Comparison of ENCODE assay signal across 9 mouse cellular contexts in genomic region chr11:34228758-34229364, GRCm38 (mm10). TPM values are rescaled to one million over a fixed set of nuclear protein-coding genes. Genes with fewer than 3 reads are reported as not detected.
A peak's percentile ranks its signal among the peaks of the same experiment; 100 is the strongest.
DNase-seq lines count a peak whose midpoint lies in the region; ATAC-seq lines count a peak whose summit lies in the region.
"Had no signal": no experiment of that assay in that cellular context is flagged by ENCODE, and none has a peak within 500 bp of the region (broad histone marks: within the 10 kb centered on the region; RNA-seq: fewer than 3 reads in every experiment).

No protein-coding gene starts in this region.

- DNase-seq in CD8-positive naive resting alpha-beta T cell, adult 2 months (ENCODE audit: low read depth in 2 of 2, low spot score in 2 of 2) = peak; percentile 32 to 44
- DNase-seq in adrenal gland, postnatal 14 days = peak; percentile 74
- DNase-seq in embryo, embryonic 9.5 days (ENCODE audit: extremely low spot score) = peak; percentile 78
- DNase-seq in heart, postnatal 4 days = peak; percentile 75
- DNase-seq in layer of hippocampus, adult 8-10 months (ENCODE audit: low spot score in 2 of 2) = peak; percentile 29 to 81
- peak; percentile 79 for DNase-seq in retina, postnatal 1 day
- DNase-seq in urinary bladder, postnatal 14 days (ENCODE audit: low spot score) = peak; percentile 48

- no peak overlapping the region for H3K4me3 ChIP-seq in lung, embryonic 15.5 days

- H3K9ac ChIP-seq in lung, embryonic 15.5 days = no peak overlapping the region

- no peaks in the 10 kb centered on the region for H3K27me3 ChIP-seq in lung, embryonic 15.5 days

- no peak overlapping the region for H3K27ac ChIP-seq in lung, embryonic 15.5 days

- no peaks in the 10 kb centered on the region for H3K36me3 ChIP-seq in lung, embryonic 15.5 days

- H3K4me2 ChIP-seq in lung, embryonic 15.5 days = no peak overlapping the region

- WGBS in lung, embryonic 15.5 days = 40% methylated on average over 6 of the region's 6 CpGs

- peak; percentile 44; the same call in 1 of the 2 replicates for ATAC-seq in lung, embryonic 15.5 days (ENCODE audit: borderline replicate concordance, extremely low read depth, low FRiP score, low TSS enrichment)

- no peaks in the 10 kb centered on the region for H3K4me1 ChIP-seq in lung, embryonic 15.5 days

- H3K9me3 ChIP-seq in lung, embryonic 15.5 days = no peaks in the 10 kb centered on the region

RNA-seq across cellular contexts. Expression of gene Foxi1, which starts 21.0 kb away (rescaled TPM):
- total RNA-seq in adrenal gland, postnatal 14 days (2021) = not detected in 2 replicates
- not detected for total RNA-seq in heart, postnatal 4 days (2021)
- not detected for total RNA-seq in layer of hippocampus, adult 8-10 months (2022)
- polyA plus RNA-seq in lung, embryonic 15.5 days (2015; fragmentation: Nextera tagmentation; extraction: Ambion mirVana) = not detected in 2 replicates
- polyA plus RNA-seq: stomach, embryonic 16.5 days had no signal
